Mouse (Mus musculus): ENCODE measurements at regions not wholly inside any gene's neighbourhood (a gene's known extent, or its start where the extent isn't known, plus 50 kb on each side); places are given as distances from the start of the nearest gene placed in this dataset.

DNA sequence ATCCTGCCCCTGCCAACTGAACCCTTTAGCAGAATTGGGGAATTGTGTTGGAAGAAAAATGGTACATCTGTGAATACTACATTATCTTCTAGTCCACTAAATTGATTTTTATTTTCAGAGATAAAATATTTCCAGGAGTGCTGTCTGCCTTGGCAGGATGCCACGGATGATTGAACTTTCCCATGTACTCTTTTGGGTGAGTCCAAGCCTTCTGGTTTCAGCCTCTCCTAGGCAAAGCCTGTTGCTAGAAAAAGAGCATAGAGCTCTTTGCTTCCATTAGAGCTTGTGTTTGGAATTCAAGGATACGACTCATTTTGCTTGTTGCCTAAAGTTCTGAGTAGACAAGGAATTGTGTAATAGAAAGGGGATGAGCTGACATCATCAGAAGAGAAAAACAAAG is 696.8 kb downstream of the Tmem114 start:
- ATAC-seq (replicated peaks): no peak
- WGBS: 85% methylated on average over 2 of the region's 2 CpGs

DNA sequence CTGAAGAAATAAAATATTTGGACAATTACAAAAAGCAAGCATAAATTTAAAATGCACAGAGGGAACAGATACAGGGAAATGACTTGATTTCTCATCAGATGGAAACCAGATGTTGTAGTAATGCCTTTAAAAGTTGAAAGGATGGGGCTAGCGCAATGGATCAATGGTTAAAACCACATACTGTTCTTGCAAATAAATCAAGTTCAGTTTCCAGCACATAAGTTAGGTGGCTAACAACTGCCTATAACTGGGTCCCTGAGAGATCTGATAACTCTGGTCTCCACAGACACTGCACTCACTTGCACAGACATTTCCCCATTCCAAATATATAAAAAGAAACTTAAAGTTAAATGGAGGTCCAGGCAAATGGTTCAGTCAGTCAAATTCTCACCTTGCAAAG is 699.7 kb downstream of the Tmem114 start:
- Histone ChIP-seq H3K27me3 (no peaks in the 10 kb centered on the region), H3K4me3 (no peak overlapping the region), H3K4me1 (no peaks in the 10 kb centered on the region), H3K27ac (replicated peaks) (no peak overlapping the region), H3K9me3 (no peaks in the 10 kb centered on the region), H3K9ac (replicated peaks) (no peak overlapping the region), H3K4me2 (replicated peaks) (no peak overlapping the region), H3K36me3 (no peaks in the 10 kb centered on the region)
- ATAC-seq (replicated peaks): no peak
- 95% methylated on average over 1 of the region's 1 CpGs for WGBS

More for the DNA sequence above, 696.8 kb downstream of the Tmem114 start:
- H3K27me3 ChIP-seq: no peaks in the 10 kb centered on the region
- H3K9me3 ChIP-seq: no peaks in the 10 kb centered on the region
- H3K27ac ChIP-seq (replicated peaks): no peak overlapping the region
- H3K4me3 ChIP-seq: no peak overlapping the region
- H3K36me3 ChIP-seq: no peaks in the 10 kb centered on the region
- H3K4me1 ChIP-seq: no peaks in the 10 kb centered on the region
- H3K9ac ChIP-seq (replicated peaks): no peak overlapping the region
- no peak overlapping the region for H3K4me2 ChIP-seq (replicated peaks)

- Histone ChIP-seq H3K27ac (replicated peaks) (no peak overlapping the region), H3K9ac (replicated peaks) (no peak overlapping the region), H3K27me3 (no peaks in the 10 kb centered on the region), H3K4me2 (replicated peaks) (no peak overlapping the region), H3K4me3 (no peak overlapping the region), H3K9me3 (no peaks in the 10 kb centered on the region), H3K4me1 (no peaks in the 10 kb centered on the region), H3K36me3 (no peaks in the 10 kb centered on the region)
- WGBS: 31% methylated on average over 4 of the region's 4 CpGs
- no peak for ATAC-seq (replicated peaks)
Observed at GRCm38 (mm10) chr16:7701471-7701870, 723.5 kb downstream of the Tmem114 start.

DNA sequence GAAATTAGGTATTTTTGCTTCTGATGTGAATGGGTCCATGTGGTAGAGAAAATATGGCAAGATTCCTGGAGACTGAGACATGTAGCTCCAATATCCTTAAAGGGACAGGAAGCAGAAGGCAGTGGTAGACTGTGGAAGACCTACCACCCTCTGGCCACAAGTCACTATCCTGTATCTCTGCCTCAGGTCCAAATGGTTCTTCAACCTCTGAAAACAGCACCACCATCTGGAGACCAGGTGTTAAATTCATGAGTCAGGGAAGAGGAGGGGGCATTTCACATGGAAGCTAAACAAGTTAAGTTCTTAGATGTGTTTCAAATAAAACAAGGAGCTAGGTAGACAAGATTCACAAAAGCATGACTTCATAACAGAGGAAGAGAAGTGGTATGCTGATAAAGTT is 739.5 kb downstream of the Tmem114 start:
- no peak overlapping the region for H3K4me3 ChIP-seq
- H3K36me3 ChIP-seq: no peaks in the 10 kb centered on the region
- ATAC-seq (replicated peaks): no peak
- H3K27ac ChIP-seq (replicated peaks): no peak overlapping the region
- H3K9ac ChIP-seq (replicated peaks): no peak overlapping the region
- no peak overlapping the region for H3K4me2 ChIP-seq (replicated peaks)
- H3K4me1 ChIP-seq: no peaks in the 10 kb centered on the region
- no peaks in the 10 kb centered on the region for H3K27me3 ChIP-seq
- H3K9me3 ChIP-seq: no peaks in the 10 kb centered on the region

DNA sequence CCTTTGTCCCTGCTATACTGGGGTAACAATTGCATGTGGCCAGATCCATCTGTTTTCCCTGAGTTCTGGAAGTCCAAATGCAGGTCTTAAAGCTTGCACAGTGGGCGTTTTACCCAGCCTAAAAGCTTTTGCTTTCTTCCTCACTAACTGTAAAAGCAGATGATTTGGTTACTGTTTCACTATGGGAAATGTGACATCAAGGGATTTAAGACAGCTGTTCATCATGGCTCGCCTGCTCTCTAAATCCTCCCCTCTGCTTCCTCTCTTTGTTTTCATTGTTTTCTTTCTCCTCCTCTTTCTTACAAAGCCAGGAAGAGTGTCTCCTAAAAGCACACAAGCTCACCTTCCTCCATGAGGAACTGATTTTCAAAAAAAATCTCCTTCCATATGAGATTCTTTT is 758.8 kb downstream of the Tmem114 start:
- no peak for ATAC-seq (replicated peaks)
- WGBS: 40% methylated on average over 2 of the region's 2 CpGs
- no peaks in the 10 kb centered on the region for H3K4me1 ChIP-seq

GRCm38 (mm10) chr16:7658133-7658532 is 766.8 kb downstream of the Tmem114 start:
- ATAC-seq (replicated peaks): no peak
- H3K27ac ChIP-seq (replicated peaks): no peak overlapping the region
- H3K9ac ChIP-seq (replicated peaks): no peak overlapping the region
- no peaks in the 10 kb centered on the region for H3K9me3 ChIP-seq
- H3K36me3 ChIP-seq: no peaks in the 10 kb centered on the region
- WGBS: 27% methylated on average over 9 of the region's 9 CpGs
- H3K4me3 ChIP-seq: no peak overlapping the region
- no peaks in the 10 kb centered on the region for H3K4me1 ChIP-seq
- no peaks in the 10 kb centered on the region for H3K27me3 ChIP-seq
- no peak overlapping the region for H3K4me2 ChIP-seq (replicated peaks)

More for the DNA sequence above, 758.8 kb downstream of the Tmem114 start:
- Histone ChIP-seq H3K36me3 (no peaks in the 10 kb centered on the region), H3K9ac (replicated peaks) (no peak overlapping the region), H3K9me3 (no peaks in the 10 kb centered on the region), H3K4me3 (no peak overlapping the region), H3K27me3 (no peaks in the 10 kb centered on the region), H3K4me2 (replicated peaks) (no peak overlapping the region), H3K27ac (replicated peaks) (no peak overlapping the region)

GRCm38 (mm10) chr16:7654451-7654850 is 770.5 kb downstream of the Tmem114 start:
- H3K4me2 ChIP-seq (replicated peaks): no peak overlapping the region
- H3K27me3 ChIP-seq: no peaks in the 10 kb centered on the region
- no peak for ATAC-seq (replicated peaks)
- no peak overlapping the region for H3K4me3 ChIP-seq
- no peaks in the 10 kb centered on the region for H3K36me3 ChIP-seq
- H3K4me1 ChIP-seq: peaks cover 8% of the 10 kb centered on the region
- no peak overlapping the region for H3K27ac ChIP-seq (replicated peaks)
- 81% methylated on average over 6 of the region's 6 CpGs for WGBS
- H3K9ac ChIP-seq (replicated peaks): no peak overlapping the region
- H3K9me3 ChIP-seq: no peaks in the 10 kb centered on the region

GRCm38 (mm10) chr16:7649771-7650170 is 775.2 kb downstream of the Tmem114 start:
- WGBS: 8% methylated on average over 1 of the region's 1 CpGs
- no peaks in the 10 kb centered on the region for H3K9me3 ChIP-seq
- H3K9ac ChIP-seq (replicated peaks): no peak overlapping the region
- no peak overlapping the region for H3K4me2 ChIP-seq (replicated peaks)
- H3K27ac ChIP-seq (replicated peaks): 0 out of 2 replicates have a peak overlapping the region, but pooled peaks have one; percentile 0
- 0 out of 2 replicates have a peak, but pooled peaks have one; percentile 60 for ATAC-seq (replicated peaks)
- H3K36me3 ChIP-seq: no peaks in the 10 kb centered on the region
- H3K4me3 ChIP-seq: no peak overlapping the region
- no peaks in the 10 kb centered on the region; the same call in 1 of the 2 replicates for H3K27me3 ChIP-seq
- H3K4me1 ChIP-seq: peaks cover 13% of the 10 kb centered on the region

- Histone ChIP-seq H3K36me3 (no peaks in the 10 kb centered on the region), H3K27ac (replicated peaks) (no peak overlapping the region), H3K9me3 (no peaks in the 10 kb centered on the region), H3K9ac (replicated peaks) (no peak overlapping the region), H3K4me2 (replicated peaks) (no peak overlapping the region), H3K4me3 (no peak overlapping the region), H3K27me3 (no peaks in the 10 kb centered on the region; the same call in 1 of the 2 replicates), H3K4me1 (peaks cover 13% of the 10 kb centered on the region)
- no peak for ATAC-seq (replicated peaks)
Observed at GRCm38 (mm10) chr16:7647275-7647926, 777.5 kb downstream of the Tmem114 start.

DNA sequence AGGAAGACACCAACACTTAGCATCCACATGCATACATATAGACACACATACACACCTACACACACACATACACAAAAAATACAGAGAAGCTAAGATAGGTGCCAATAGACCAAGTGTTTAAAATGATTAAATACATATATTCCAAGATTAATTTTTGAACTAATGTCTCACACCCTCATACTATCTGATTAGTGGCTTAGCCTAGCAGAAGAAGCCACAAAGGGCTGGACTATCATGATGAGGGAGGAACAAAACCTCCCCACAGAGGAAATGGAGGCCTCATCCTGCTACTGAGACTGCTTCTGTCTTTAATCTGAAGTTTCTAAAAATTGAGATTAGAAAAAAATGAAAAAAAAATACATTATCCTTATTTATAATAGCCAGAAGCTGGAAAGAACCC is 780.6 kb downstream of the Tmem114 start:
- Histone ChIP-seq H3K4me2 (replicated peaks) (no peak overlapping the region), H3K36me3 (no peaks in the 10 kb centered on the region), H3K4me3 (no peak overlapping the region), H3K27me3 (no peaks in the 10 kb centered on the region; the same call in 1 of the 2 replicates), H3K4me1 (peaks cover 7% of the 10 kb centered on the region), H3K9me3 (no peaks in the 10 kb centered on the region), H3K27ac (replicated peaks) (no peak overlapping the region), H3K9ac (replicated peaks) (no peak overlapping the region)
- no peak for ATAC-seq (replicated peaks)

GRCm38 (mm10) chr16:7638955-7639755 is 785.8 kb downstream of the Tmem114 start:
- 29% methylated on average over 15 of the region's 15 CpGs for WGBS

GRCm38 (mm10) chr16:7637993-7638392 is 786.9 kb downstream of the Tmem114 start:
- Histone ChIP-seq H3K4me1 (peaks cover 30% of the 10 kb centered on the region; the same call in 1 of the 2 replicates), H3K4me2 (replicated peaks) (no peak overlapping the region), H3K36me3 (no peaks in the 10 kb centered on the region), H3K9ac (replicated peaks) (no peak overlapping the region), H3K9me3 (no peaks in the 10 kb centered on the region), H3K27ac (replicated peaks) (no peak overlapping the region), H3K27me3 (no peaks in the 10 kb centered on the region), H3K4me3 (no peak overlapping the region)
- ATAC-seq (replicated peaks): no peak

More at GRCm38 (mm10) chr16:7638955-7639755, 785.8 kb downstream of the Tmem114 start:
- Histone ChIP-seq H3K9ac (replicated peaks) (no peak overlapping the region), H3K4me1 (peaks cover 30% of the 10 kb centered on the region; the same call in 1 of the 2 replicates), H3K27ac (replicated peaks) (peak overlapping the region; percentile 4), H3K27me3 (no peaks in the 10 kb centered on the region), H3K4me2 (replicated peaks) (no peak overlapping the region), H3K9me3 (no peaks in the 10 kb centered on the region), H3K4me3 (no peak overlapping the region), H3K36me3 (no peaks in the 10 kb centered on the region)
- ATAC-seq (replicated peaks): peak; percentile 63

All from forebrain, embryonic 15.5 days (tissue).